Mouse (Mus musculus) ES-CJ7 (cell line): ENCODE results near the gene N6amt1.

Source experiments
- DNase-seq: peaks from one replicate; pipeline ENCODE4 v3.0.0; 2011; ENCODE audit warnings: low read depth, low spot score

Gene N6amt1

GRCm38 (mm10) chr16:87387444-87387977 lies 33.5 kb downstream of the N6amt1 start:
- DNase-seq, result no peak

GRCm38 (mm10) chr16:87393813-87394548 lies 40.0 kb downstream of the N6amt1 start:
- peak; percentile 85 for DNase-seq

GRCm38 (mm10) chr16:87405001-87405400 lies 51.0 kb downstream of the N6amt1 start:
- peak; percentile 92 for DNase-seq
